Mouse (Mus musculus): ENCODE data around the gene Spsb1.

Gene Spsb1

DNA sequence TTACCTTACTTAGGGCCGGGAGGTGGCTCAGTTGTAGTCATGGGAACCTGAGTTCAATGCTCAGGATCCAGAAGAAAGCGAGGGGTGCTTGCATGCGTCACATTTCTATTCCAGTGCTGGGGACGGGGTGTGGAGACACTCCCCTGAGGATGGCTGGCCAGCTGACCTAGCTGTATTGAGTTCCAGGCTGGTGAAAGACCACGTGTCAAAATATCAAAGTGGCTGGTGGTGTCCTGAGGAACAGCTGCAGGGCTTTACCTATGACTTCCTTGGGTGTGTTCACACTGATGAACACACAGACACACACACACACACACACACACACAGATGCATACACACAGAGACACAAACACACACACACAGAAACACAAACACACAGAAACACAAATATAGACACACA, 73.9 kb downstream of the Spsb1 start:
- DNase-seq: no peak

DNA sequence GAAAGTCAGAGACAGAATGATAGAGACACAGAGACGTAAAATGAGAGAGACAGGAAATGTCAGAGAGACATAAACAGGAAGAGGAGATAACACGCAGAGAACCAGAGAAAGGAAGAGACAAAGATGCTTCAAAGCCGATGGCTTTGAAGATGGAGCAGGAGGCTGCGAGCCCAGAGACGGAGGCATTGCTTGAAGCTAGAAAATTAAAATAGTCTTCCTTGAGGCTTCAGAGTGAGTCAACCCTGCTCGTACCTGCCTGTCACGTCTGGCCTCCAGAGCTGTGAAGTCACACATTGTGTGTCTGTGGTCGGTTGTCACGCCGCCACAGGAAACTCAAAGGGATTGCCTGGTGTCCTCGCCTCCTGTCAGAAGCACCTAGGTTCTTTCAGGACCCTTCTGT, 74.9 kb downstream of the Spsb1 start:
- no peak for DNase-seq

DNA sequence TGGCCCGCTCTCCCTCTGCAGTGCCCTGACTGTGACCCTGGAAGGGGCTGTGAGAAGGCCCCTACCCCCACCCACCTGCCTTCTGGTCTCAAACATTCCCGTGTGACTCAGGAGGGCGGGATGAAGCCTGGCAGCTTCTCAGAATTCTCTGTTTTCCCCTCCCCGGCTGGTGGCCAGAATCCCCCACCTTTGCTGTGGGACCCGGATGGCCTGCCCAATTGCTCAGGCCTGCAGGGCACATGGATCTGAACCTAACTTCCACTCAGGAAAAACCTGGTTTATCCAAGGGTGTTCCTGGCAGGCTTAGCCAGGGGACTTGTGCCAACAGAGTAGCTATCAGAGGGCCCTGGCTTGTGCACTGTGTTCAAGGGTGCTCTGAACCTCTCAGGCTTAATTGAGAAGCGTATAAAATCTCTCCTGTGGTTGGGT, 76.8 kb downstream of the Spsb1 start:
- no peak for DNase-seq

DNA sequence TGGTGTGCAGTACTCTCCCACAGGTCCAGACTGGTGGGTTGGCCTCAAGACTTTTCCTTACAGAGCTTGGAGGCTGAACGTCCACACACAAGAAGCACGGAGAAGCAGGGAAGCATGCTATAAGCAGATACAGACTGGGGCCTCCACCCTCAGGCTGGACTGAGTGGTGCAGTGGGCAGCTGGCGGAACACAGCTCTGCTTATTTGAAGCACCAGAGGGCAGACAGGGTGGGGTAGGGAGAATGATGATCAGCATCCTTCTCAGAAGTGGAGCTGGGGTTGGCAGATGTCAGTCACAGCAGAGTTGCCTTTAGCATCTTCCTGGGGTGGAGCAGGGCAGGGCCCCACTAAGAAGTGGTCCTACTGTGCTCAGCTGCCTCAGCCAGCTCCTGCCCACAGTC, 77.6 kb downstream of the Spsb1 start:
- DNase-seq: no peak

DNA sequence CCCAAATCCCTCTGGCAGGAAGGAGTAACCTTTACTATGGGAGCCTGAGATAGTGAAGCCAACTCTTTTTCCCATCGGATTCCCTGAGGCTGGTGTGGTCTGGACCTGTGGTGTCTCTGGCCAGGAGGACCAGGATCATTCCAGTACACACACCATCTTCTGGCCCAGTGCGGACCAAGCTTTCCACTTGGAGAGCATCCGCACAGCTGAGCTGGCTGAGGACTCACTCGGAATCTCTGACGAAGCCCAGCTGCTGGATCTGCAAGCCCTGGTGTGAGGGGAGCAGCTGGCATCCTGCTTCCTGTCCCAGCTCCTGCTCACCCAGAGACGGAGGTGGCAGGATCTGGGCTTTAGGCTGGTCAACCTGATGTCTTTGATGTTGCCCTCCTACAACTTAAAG, 78.1 kb downstream of the Spsb1 start:
- no peak for DNase-seq

DNA sequence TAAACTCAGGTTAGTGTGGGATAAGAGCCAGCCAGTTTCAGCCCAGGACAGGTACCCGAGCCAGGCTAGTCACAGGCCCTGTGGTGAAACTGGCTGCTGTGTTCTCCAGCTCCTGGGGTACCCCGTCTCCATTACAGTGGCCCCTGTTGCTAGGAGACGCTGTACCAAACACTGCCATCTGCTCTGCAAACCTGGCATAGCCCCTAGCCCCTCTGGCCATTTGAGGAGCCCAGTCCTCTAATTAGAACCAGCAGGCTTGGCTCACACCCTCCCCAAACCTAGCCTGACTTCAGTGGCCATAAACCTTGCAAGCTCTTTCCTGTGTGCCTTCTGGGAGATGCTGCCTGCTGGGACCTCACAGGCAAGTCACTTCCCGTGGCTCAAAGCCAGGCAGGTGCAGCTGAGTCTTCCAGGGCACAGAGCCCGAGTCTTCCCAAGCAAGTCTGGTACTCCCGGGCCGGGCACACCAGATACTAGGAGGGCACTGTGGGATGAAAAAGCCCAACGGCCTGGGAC, 78.8 kb downstream of the Spsb1 start:
- no peak for DNase-seq

DNA sequence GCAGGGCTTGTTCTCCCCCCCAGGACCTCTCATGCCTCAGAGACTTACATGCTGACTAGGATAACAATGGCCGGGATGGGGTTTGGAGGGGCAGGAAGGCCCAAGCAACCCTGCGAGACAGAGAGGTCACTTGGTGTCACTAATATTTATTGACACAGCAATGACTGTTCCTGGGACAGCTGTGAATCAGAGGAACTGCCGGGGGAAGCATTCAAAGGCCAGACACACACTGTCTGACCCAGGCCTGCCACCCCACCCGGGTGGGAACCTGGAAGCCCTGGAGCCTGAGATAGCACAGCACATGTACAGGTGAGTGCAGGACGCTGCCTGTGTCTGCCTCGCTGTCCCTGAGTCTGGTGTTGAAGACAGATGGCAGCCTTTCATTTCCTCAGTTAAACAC, 79.5 kb downstream of the Spsb1 start:
- DNase-seq: peak; percentile 40

DNA sequence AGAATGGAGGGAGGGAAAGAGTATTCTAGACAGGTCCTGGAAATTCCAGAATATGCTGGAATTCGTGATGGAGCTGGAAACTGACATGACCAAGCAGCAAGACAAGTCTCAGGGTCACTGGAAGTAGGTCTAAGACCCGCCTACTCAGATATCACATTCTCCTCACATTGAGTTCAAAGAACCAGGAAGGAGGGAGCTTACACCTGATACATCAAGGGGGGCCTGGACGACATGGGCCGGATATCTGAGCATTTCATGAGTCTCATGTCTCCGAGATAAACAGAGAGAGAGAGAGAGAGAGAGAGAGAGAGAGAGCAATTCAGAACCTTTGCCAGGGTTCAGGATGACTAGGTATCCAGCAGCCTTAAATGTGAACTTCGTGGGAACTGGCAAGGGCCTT, 82.6 kb downstream of the Spsb1 start:
- no peak for DNase-seq

DNA sequence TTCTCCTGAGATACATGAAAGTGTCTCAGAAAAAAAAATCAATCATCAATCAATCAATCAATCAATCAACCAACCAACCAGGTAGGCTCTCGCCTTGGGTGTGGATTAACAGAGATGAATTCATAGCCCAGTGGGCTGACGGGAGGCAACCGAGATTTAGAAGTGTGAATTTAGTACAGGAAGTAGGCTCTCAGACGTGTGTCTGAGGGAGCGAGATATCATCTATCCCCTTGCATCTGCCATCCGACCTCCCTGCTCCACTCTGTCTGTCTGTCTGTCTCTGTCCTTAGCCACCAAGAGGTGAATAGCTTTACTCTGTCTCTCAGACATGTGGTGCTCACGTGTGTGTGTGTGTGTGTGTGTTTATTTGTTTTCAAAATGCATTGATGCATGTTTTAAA, 83.3 kb downstream of the Spsb1 start:
- no peak for DNase-seq

DNA sequence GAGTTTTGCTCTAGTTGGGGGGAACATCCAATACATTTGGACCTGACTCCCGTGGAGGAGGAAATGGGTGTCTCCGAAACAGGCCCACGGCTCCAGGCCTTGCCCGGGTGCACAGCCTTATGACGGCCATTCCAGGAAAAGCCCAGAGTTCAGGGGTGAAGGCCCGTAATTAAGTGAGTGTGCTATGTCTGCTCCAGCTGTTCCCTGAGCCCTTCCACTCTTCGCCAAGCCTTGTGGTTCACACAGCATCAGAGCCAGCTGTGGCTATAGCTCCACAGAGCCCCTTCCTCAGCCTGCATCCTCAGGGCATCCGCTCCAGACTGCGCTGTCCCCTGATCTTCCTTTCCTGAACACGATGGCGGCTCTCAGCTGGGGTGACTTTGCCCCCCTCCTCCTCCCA, 83.8 kb downstream of the Spsb1 start:
- no peak for DNase-seq

DNA sequence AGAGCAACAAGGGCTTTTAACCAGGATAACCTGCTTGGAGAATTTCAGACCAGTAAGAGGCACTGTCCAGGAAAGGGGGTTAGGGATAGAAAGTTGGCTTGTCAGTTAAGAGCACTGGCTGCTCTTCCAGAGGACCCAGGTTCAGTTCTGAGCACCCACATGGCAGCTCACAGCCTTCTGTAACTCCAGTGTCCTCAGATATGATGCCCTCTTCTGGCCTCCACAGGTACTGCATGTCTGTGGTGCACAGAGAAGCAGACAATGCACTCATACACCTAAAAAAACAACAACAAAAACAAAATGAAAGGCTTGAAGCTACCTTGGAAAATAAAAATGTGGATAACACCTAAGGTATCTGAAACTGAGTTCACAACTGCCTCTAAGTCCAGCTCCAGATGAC, 84.4 kb downstream of the Spsb1 start:
- DNase-seq: no peak

DNA sequence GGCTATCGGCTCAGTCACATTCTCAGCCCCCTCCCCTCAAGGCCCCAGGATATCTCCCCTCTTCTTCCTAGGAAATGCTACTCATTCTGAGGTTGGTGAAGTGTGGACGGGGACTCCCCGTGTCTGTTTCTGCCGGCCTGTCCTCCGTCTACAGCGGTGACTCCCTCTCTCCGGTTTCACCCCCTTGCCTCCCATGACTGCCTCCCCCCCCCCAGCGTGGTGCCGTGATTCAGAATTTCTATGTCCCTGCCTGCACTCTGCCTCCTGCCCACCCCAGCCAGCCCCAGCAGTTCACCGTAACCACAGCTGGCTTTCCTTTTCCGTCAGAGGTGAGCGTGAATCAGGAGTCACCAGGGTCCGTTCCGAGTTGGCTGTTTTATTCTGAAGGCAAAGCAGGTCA, 86.1 kb downstream of the Spsb1 start:
- no peak for DNase-seq

DNA sequence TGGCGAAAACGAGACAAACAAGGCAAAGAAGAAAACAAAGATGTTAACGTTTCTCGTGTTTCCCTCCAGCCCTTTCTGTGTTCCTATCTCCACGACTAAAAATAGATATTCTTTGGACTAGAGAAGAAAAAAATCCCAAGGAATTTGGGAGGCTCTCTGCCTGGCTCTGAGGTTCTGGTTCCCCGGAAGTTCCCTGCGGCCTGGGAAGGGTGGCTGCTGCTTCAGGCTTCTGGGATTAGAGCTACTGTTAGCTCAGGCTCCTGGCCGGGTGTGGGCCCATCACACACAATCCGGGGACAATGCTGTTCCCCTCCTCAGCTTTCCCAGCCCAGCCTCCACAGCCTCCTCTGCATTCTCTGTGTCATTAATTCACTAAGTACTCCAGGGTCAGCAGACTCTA, 86.8 kb downstream of the Spsb1 start:
- no peak for DNase-seq

DNA sequence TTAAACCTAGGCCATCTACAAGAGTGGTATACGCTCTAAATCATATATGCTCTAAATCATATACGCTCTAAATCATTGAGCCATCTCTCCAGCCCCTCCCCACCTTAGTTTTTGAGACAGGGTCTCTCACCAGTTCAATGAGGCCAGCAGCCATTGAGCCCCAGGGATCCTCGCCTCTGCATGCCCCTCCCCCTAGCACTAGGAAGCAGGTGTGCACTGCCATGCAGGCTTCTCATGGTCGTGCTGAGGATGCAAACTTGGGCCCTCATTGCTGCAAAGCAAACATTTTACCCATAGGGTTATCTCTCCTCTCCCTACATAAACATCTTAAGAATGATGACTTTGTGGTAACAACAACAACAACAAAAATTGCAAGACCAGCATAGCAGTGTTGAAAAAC, 87.5 kb downstream of the Spsb1 start:
- no peak for DNase-seq

DNA sequence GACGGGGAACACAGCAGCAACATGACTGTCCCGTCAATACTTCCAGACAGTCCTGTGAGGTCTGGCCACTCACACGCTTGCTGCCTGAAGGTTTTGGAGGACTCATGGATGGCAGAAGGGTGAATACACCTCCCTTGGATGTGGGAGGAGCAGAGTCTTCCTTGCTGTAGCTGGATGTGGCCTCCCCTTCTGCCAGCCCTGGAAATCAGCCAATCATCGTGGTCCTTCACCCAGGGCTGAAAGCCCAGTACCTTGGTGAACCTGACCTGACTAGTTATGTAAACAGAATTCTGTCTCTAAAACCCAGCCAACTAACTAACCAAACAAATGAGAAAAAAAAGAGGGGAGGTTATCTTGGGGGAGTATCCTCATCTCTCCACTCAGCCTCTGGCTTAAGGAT, 90.4 kb downstream of the Spsb1 start:
- no peak for DNase-seq

DNA sequence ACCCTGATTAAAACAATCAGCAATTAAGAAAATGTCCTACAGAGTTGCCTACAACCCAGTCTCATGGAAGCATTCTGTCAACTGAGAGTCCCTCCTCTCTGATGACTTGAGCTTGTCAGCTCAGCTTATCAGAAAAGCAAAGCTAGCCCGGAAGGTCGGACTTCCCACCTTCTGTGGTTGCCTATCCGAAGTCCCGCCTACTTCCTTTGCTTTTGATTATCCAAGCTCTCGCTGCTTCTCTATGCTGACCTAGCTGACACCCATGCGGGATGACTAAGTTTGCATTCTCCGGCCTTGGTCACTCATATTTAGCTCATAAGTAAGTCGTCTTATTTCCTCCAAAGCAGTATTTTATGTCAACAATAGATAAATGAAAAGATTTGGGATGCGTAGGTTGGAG, 91.3 kb downstream of the Spsb1 start:
- no peak for DNase-seq

DNA sequence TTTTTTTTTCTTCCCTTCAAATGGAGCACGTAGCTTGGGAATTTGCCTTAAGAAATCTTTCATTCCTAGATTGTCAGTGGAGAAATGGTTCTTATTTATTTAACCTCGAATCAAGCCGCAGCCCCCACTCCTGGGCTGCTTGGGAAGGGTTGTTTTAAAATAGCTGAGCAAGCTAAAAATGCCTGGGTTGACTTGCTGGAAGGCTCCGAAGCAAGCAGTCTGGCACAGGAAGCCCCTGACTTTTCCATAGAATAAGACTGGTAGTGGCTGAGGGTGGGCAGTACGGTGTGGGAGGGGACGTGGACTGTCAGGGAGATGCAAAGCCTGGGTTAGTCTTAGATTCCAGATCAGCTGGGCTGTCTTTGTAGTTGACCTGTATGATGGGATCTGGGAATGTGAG, 94.5 kb downstream of the Spsb1 start:
- no peak for DNase-seq

DNA sequence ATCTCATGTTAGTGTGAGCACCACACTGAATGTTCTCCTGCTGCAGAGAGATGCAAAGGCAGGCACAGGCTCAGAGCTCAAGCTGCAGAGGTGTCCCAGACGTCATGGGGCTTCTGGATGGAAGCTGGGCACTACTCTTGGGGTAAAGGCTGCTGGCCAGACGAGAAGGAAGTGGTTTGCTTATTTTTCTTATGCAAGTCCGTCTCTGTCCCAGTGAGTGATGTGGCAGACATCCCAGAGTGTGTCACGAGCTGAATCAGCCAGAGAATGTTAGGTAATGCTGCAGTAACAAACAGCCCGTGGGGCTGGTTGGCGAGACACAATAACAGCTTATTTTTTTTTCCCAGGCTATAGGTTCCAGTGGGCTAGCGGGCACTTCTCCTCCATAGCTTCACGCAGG, 96.3 kb downstream of the Spsb1 start:
- DNase-seq: no peak

DNA sequence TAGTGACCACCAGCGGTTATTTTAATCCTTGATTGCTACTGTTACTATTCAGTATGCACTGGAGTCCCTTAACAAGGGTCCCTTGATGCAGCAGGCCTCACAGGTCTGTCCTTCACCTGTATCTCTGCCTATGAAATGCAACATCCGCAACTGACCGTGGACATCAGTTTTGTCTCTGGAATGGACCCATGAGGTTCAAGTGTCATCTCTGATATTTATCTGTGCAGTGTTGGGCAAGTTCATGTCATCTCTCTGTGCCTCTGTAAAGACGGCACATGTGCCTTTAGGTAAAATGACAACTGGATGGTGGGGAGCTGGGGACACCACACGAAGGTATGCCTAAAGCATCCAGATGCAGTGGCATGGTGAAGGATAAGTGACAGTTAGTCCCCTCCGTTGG, 96.7 kb downstream of the Spsb1 start:
- no peak for DNase-seq

DNA sequence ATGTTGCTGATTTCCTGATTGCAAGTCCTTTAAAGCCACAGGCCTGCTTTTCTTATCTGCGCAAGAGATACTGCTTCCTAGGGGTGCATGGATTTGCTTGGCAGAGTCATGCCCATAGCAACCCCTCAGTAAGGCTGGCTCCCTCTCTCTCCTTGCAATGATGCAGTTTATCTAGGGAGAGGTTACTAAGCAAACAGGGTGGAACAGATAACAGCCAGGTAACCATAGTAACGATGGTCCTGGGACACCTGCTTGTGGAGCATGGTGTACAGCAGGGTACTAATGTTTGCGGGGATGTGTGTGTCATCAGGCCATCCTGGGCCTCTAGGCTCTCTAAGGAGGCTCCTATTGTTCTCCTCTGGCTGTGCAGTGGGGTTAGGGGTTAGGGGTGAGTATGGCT, 97.2 kb downstream of the Spsb1 start:
- no peak for DNase-seq

DNA sequence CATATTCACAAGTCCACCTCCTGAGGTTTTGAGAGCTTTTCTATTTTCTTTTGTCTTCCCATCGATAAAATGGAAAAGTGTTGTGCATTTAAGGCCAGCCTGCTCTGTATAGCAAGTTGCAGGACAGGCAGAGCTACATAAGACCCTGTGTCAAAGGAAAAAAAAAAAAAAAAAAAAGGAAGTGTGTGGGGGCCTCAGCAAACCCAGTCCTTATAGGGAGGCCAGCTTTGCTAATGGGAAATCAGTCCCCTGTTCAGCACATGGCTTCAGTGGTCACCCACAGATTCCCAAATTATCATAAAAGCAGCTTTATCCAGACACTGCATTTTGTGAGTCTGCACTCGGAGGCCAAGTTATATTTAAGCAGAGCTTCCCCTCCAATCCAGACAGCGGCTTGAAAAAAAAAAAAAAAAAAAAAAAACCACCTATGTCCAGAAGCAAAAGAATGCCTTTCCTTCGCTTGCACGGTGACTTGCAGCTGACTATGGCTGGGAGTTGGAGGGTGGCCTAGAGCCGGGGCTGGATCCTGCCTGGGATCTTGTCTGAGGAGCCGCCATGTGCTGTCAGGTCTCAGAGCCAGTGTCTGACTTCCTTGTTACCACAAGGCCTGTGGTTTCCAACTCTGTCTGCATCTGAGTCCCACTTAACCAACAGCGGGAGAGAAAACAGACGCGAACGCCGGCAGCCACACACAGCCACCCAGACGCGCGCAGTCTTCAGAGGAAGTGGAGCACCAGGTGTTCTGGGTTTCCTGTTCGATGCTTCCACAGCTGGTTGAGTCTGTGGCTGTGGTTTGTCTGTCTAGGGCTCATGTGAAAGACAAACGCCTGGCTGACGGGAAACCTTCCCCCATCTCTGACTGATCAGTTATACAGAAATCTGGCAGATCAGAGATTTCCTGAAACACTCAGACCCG, 98.7 kb downstream of the Spsb1 start:
- DNase-seq: no peak

DNA sequence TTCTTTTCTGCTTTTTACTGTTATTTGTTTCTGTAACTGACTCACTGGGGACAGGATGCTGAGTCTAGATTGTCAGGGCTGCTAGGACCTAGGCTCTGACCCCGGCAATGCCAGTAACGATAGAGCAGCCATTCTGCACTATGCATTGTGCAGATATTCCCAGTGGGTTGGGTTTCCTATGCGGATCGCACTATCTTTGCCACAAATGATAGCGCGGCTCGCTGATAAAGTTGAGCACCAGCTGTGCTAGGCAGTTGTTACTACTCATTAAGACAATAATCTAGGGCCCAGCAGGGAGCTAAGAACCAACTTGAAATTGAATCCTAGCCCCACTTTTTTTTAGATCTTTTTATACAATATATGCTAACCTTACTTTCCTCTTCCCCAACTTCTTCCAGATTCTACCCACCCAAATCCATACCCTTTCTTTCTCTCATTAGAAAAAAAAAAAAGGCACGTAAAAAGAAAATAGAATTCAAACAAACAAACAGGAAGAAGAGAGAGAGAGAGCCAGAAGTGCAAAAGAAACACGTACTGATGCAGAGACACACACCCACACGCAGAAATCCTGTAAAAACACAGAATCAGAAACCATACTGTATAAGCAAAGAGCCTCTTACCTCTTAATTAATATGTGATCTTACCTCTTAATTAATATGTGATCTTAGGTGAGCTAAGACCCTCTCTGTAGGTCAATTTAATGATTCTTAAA, 99.5 kb downstream of the Spsb1 start:
- DNase-seq: no peak

DNA sequence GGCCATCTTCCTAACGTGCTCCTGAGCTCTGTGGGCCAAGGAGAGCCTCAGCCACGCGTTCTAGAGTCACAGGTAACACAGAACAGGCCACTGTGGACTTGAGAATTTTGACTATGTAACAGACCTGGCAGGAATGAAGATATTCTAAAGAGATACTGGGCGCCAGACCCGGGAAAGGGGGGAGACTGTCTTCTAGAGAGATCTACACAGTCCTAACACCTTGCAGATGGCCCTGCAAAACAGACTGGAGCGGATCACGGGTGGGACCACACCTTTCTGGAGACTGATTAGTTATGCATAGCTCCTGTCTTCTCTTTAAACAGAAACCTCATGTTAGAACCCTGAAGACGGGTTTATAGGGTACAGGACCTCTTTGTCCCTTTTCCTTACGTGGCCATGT, 100.1 kb downstream of the Spsb1 start:
- no peak for DNase-seq

DNA sequence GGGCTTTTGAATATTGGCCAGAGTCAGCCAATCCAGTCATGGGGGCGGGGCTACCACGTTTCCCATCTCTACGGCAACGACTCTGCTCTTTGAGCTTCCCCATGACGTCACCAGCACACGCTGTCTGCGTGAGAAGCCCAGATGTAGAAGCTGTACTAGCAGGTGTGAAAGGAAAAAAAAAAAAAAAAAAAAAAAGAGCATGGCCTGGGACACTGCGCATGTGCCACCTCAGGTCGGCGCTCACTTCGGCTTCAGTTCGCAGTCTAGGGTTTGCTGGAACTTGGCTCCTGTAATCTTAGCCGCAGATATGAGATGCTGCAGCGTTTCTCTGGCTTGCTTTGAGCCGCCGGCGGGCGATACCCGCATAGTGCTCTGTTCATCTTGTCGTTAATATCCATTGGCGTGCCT, 100.5 kb downstream of the Spsb1 start:
- peak; percentile 35 for DNase-seq
